ENCODE assay signal across 8 mouse cellular contexts in the genomic region with DNA sequence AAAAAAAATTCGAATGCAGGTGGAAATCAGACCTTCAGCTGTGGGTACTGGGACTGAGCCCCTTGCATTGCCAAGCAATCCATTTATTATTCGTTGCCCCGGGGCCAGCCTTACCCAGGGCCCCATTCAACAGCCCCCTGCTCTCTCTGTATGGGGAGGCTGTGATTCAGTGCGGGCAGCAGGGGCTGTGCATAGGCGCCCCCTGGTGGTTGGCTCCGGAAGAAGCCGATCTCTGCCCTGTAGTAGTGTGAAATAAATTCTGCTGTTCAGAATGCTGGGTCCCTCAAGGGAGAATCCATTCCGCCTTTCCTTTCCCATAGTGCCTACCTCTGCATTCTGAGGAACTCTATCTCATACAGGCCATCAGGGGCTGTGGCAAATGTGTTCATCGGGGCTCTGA. TPM values are rescaled to one million over a fixed set of nuclear protein-coding genes. Genes with fewer than 3 reads are reported as not detected.
DNase-seq lines count a peak whose midpoint lies in the region; ATAC-seq and TF ChIP-seq lines count a peak whose summit lies in the region.

No protein-coding gene starts in this region.

- 17% methylated on average over 9 of the region's 9 CpGs for WGBS in midbrain, embryonic 10.5 days
- WGBS in midbrain, embryonic 15.5 days: 12% methylated on average over 9 of the region's 9 CpGs
- WGBS in intestine, postnatal 0 days: 16% methylated on average over 9 of the region's 9 CpGs
- WGBS in midbrain, postnatal 0 days: 14% methylated on average over 9 of the region's 9 CpGs

- H3K36me3 ChIP-seq in midbrain, embryonic 10.5 days: no peaks in the 10 kb centered on the region
- H3K36me3 ChIP-seq in midbrain, embryonic 15.5 days (replicated peaks): no peaks in the 10 kb centered on the region
- no peaks in the 10 kb centered on the region for H3K36me3 ChIP-seq in intestine, postnatal 0 days (ENCODE audit: control insufficient read depth, insufficient read depth)
- H3K36me3 ChIP-seq in midbrain, postnatal 0 days (ENCODE audit: insufficient read depth, low read length): no peaks in the 10 kb centered on the region

- H3K9ac ChIP-seq in midbrain, embryonic 15.5 days: no peak overlapping the region
- no peak overlapping the region for H3K9ac ChIP-seq in intestine, postnatal 0 days (ENCODE audit: low read depth, low read length)
- no peak overlapping the region for H3K9ac ChIP-seq in midbrain, postnatal 0 days (replicated peaks; ENCODE audit: low read length, poor library complexity, severe bottlenecking)

- intact Hi-C loops in left cerebral cortex, postnatal 25 days (cut with DNase I): loop anchor here (2.0 to 5.0 kb wide), 2 partner anchors 43 to 45 kb away; no protein-coding TSS in a partner anchor

- no peak overlapping the region for H3K4me3 ChIP-seq in midbrain, embryonic 10.5 days
- H3K4me3 ChIP-seq in midbrain, embryonic 15.5 days: no peak overlapping the region
- no peak overlapping the region for H3K4me3 ChIP-seq in intestine, postnatal 0 days (ENCODE audit: low read depth, low read length)
- H3K4me3 ChIP-seq in midbrain, postnatal 0 days (ENCODE audit: low read depth, low read length): no peak overlapping the region

- peaks cover 12% of the 10 kb centered on the region for H3K4me1 ChIP-seq in midbrain, embryonic 10.5 days
- H3K4me1 ChIP-seq in midbrain, embryonic 15.5 days: no peaks in the 10 kb centered on the region
- H3K4me1 ChIP-seq in intestine, postnatal 0 days (replicated peaks; ENCODE audit: control insufficient read depth, insufficient read depth, low read length): no peaks in the 10 kb centered on the region
- H3K4me1 ChIP-seq in midbrain, postnatal 0 days (ENCODE audit: insufficient read depth, low read length): no peaks in the 10 kb centered on the region

- no peak for ATAC-seq in midbrain, embryonic 15.5 days (replicated peaks)
- peak; percentile 56; the same call in 1 of the 2 replicates for ATAC-seq in intestine, postnatal 0 days
- ATAC-seq in midbrain, postnatal 0 days (ENCODE audit: low FRiP score): no peak

- H3K27me3 ChIP-seq in midbrain, embryonic 10.5 days (ENCODE audit: low read depth, poor library complexity, severe bottlenecking): peaks cover 3% of the 10 kb centered on the region
- no peaks in the 10 kb centered on the region for H3K27me3 ChIP-seq in midbrain, embryonic 15.5 days (replicated peaks)
- H3K27me3 ChIP-seq in intestine, postnatal 0 days (replicated peaks; ENCODE audit: control insufficient read depth, insufficient read depth, low read length): no peaks in the 10 kb centered on the region
- H3K27me3 ChIP-seq in midbrain, postnatal 0 days (ENCODE audit: insufficient read depth, low read length): no peaks in the 10 kb centered on the region; the same call in 1 of the 2 replicates

- no peak overlapping the region for H3K27ac ChIP-seq in midbrain, embryonic 10.5 days (replicated peaks)
- H3K27ac ChIP-seq in midbrain, embryonic 15.5 days: no peak overlapping the region
- no peak overlapping the region for H3K27ac ChIP-seq in intestine, postnatal 0 days (ENCODE audit: low read depth, low read length)
- no peak overlapping the region for H3K27ac ChIP-seq in midbrain, postnatal 0 days (ENCODE audit: low read depth, low read length)

- TF ChIP-seq CTCF in intestine, postnatal 0 days (IDR thresholded peaks at IDR 0.05; ENCODE audit: low read depth): peak; percentile 96
- TF ChIP-seq CTCF in midbrain, postnatal 0 days (IDR thresholded peaks at IDR 0.05): peak; percentile 79

- no peak overlapping the region for H3K4me2 ChIP-seq in midbrain, embryonic 15.5 days
- H3K4me2 ChIP-seq in intestine, postnatal 0 days (replicated peaks; ENCODE audit: low read depth): no peak overlapping the region
- no peak overlapping the region for H3K4me2 ChIP-seq in midbrain, postnatal 0 days (ENCODE audit: low read depth, low read length, poor library complexity, severe bottlenecking)

- H3K9me3 ChIP-seq in midbrain, embryonic 10.5 days (replicated peaks): no peaks in the 10 kb centered on the region
- H3K9me3 ChIP-seq in midbrain, embryonic 15.5 days: no peaks in the 10 kb centered on the region
- H3K9me3 ChIP-seq in intestine, postnatal 0 days (ENCODE audit: control insufficient read depth): no peaks in the 10 kb centered on the region
- no peaks in the 10 kb centered on the region for H3K9me3 ChIP-seq in midbrain, postnatal 0 days (ENCODE audit: low read length)

- DNase-seq in midbrain, embryonic 10.5 days (ENCODE audit: low spot score): peak; percentile 76
- DNase-seq in cerebellum, postnatal 10 days: peak; percentile 86 to 89
- DNase-seq in gastrocnemius, adult 18-20 months (ENCODE audit: low spot score): peak; percentile 75
- peak; percentile 77 to 79 for DNase-seq in left cerebral cortex, postnatal 25 days (ENCODE audit: low spot score in 2 of 2)
- DNase-seq in midbrain, postnatal 0 days (ENCODE audit: low spot score): peak; percentile 38
- peak; percentile 74 to 91 for DNase-seq in spleen, postnatal 4 days (ENCODE audit: low spot score in 2 of 2)

RNA-seq across cellular contexts. Expression of a gene that starts 14.5 kb away (rescaled TPM):
- polyA plus RNA-seq in midbrain, embryonic 10.5 days (2016; fragmentation: Nextera tagmentation; extraction: Ambion mirVana): 8.0 and 10.6 TPM in 2 replicates
- 5.1 and 5.5 TPM in 2 replicates for polyA plus RNA-seq in midbrain, embryonic 15.5 days (2015; fragmentation: Nextera tagmentation; extraction: Ambion mirVana)
- under 1 TPM; 0.23 to 0.50 TPM for total RNA-seq in gastrocnemius, adult 18-20 months (2021)
- 3.3 TPM in 2 replicates for polyA plus RNA-seq in intestine, postnatal 0 days (2015; fragmentation: Nextera tagmentation; extraction: Ambion mirVana)
- total RNA-seq in left cerebral cortex, postnatal 25 days (2021): 1 to 10 TPM; 3.5 to 4.1 TPM
- total RNA-seq in midbrain, postnatal 0 days (2014; rRNA removed): 2.0 and 2.6 TPM in 2 replicates
- polyA plus RNA-seq in midbrain, postnatal 0 days (2015; fragmentation: Nextera tagmentation; extraction: Ambion mirVana): 3.1 and 3.2 TPM in 2 replicates
